Mouse (Mus musculus) midbrain, embryonic 15.5 days (tissue): ENCODE measurements around the gene Myh8. TPM values are rescaled to one million over a fixed set of nuclear protein-coding genes. Genes with fewer than 3 reads are reported as not detected.

Experiments used
- ATAC-seq: fragments of 200-750 bp; cut with Nextera tagmentation; replicated peaks from 2 replicates; pipeline ENCODE4 v1.8.0; 2017; ENCODE audit warnings: moderate TSS enrichment
- H3K27ac ChIP-seq: fragments of 300-500 bp; sonication (generic); 2 replicates; pipeline ENCODE4 v1.5.1; 2015; ENCODE audit warnings: mild to moderate bottlenecking, inconsistent platforms
- H3K27me3 ChIP-seq: fragments of 300-500 bp; sonication (generic); replicated peaks from 2 replicates; pipeline ENCODE4 v1.6.1; 2015; ENCODE audit warnings: inconsistent platforms
- H3K36me3 ChIP-seq: fragments of 300-500 bp; sonication (generic); replicated peaks from 2 replicates; pipeline ENCODE4 v1.6.1; 2015; ENCODE audit warnings: inconsistent platforms
- H3K4me1 ChIP-seq: fragments of 300-500 bp; sonication (generic); 2 replicates; pipeline ENCODE4 v1.6.1; 2015; ENCODE audit warnings: inconsistent platforms
- H3K4me2 ChIP-seq: fragments of 300-500 bp; sonication (generic); 2 replicates; pipeline ENCODE4 v1.6.1; 2015; ENCODE audit warnings: inconsistent platforms, mild to moderate bottlenecking, moderate library complexity
- H3K4me3 ChIP-seq: fragments of 300-500 bp; sonication (generic); 2 replicates; pipeline ENCODE4 v1.5.1; 2015; ENCODE audit warnings: mild to moderate bottlenecking, inconsistent platforms
- H3K9ac ChIP-seq: fragments of 300-500 bp; sonication (generic); 2 replicates; pipeline ENCODE4 v1.6.1; 2015; ENCODE audit warnings: mild to moderate bottlenecking, inconsistent platforms
- H3K9me3 ChIP-seq: fragments of 300-500 bp; sonication (generic); 2 replicates; pipeline ENCODE4 v1.6.1; 2016; ENCODE audit warnings: inconsistent platforms
- WGBS: fragments of 180-500 bp; shearing (Covaris S2); methylation state at CpG from one replicate; pipeline ENCODE4 v1.1.7; 2015; ENCODE audit warnings: mixed read lengths; 5-methylcytosine and 5-hydroxymethylcytosine counted together
- polyA plus RNA-seq: library from polyadenylated mRNA; unstranded; fragments of >200 nt; fragmentation: Nextera tagmentation; extraction: Ambion mirVana; gene quantifications from 2 replicates; pipeline ENCODE4 v1.2.1, GENCODE M21; 2015

Myh8 gene
- polyA plus RNA-seq: 0.89 and 1.8 TPM in 2 replicates

DNA sequence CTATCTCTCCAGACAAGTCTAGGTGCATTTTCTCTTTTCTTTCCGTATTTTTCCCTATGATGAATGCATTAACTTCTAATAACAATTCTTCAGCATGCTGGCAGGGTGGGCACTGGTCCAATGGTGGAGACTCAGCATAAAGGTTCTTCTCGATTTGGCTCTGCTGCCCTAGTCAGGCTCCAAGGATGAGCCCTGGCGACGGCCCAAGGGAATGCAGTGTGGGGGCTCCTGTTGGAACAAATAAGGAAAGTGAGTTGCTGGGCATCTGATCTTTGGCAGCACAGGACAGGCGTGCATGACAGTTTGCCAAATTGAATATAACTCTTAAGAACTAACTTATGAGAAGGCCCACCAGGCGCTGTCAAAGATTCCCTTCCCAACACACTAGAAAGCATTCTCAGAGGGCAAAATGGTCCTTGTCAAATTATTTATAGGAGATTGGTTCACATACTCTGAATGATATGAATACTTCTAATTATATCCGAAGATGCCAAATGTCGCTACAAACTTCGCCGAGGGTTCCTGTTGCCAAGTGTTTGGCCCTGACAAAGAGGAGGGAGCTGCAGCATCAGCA, at the start of gene Myh8:
Gene Myh8 (plus strand): TSS at position 524 of the 574 bp plus-strand sequence.
- Histone ChIP-seq H3K27ac (no peak within 1 kb of the TSS), H3K9ac (no peak within 1 kb of the TSS), H3K27me3 (no peaks in the 10 kb centered on the region), H3K9me3 (no peaks in the 10 kb centered on the region), H3K4me2 (no peak within 1 kb of the TSS), H3K36me3 (no peaks in the 10 kb centered on the region), H3K4me3 (no peak within 1 kb of the TSS), H3K4me1 (no peaks in the 10 kb centered on the region)
- 76% methylated on average over 10 of the region's 10 CpGs for WGBS
- no peak for ATAC-seq

DNA sequence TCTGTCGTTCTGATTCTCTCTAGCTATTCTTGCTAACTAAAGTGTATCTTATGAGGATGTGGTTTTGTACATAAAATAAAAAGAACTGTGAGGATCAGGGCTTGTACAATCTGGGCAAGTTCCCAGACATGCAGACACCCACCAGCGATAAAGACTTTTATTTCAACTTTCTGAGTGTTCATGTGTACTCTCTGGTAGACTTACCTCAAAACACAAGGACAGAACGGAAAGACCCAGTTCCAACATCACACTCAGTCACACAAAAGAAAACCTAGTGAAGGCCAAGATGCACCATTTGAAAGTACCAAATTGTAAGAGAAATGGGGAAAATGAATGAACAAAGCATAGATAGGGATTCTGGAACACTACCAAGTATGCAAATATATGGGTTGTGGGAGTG, 48.2 kb upstream of the Myh8 start:
- Histone ChIP-seq H3K9ac (no peak overlapping the region), H3K27me3 (no peaks in the 10 kb centered on the region), H3K27ac (no peak overlapping the region), H3K4me1 (no peaks in the 10 kb centered on the region), H3K36me3 (no peaks in the 10 kb centered on the region), H3K4me3 (no peak overlapping the region), H3K4me2 (no peak overlapping the region), H3K9me3 (no peaks in the 10 kb centered on the region)
- no peak for ATAC-seq
- WGBS: 88% methylated on average over 3 of the region's 3 CpGs

DNA sequence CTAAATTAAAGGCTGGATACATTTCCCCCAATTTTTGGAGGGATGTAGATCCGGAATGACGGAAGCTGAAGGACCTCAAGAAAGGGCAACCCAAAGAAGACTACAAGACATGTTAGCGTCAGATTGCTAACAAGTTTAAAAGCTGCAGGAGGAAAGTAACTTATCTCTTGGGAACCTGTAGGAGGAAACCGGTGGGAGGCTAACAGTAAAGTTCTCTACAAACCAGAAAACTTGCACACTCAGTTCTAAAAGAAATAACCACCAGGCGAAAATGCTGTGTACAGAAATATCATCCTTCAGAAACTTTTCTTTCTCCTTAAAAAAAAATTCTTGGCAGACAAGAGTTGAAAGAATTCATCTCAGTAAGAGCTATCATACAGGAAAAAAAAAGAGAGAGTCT, 47.8 kb upstream of the Myh8 start:
- 90% methylated on average over 5 of the region's 5 CpGs for WGBS
- Histone ChIP-seq H3K9ac (no peak overlapping the region), H3K9me3 (no peaks in the 10 kb centered on the region), H3K4me1 (no peaks in the 10 kb centered on the region), H3K36me3 (no peaks in the 10 kb centered on the region), H3K27ac (no peak overlapping the region), H3K4me2 (no peak overlapping the region), H3K4me3 (no peak overlapping the region), H3K27me3 (no peaks in the 10 kb centered on the region)
- ATAC-seq: no peak

DNA sequence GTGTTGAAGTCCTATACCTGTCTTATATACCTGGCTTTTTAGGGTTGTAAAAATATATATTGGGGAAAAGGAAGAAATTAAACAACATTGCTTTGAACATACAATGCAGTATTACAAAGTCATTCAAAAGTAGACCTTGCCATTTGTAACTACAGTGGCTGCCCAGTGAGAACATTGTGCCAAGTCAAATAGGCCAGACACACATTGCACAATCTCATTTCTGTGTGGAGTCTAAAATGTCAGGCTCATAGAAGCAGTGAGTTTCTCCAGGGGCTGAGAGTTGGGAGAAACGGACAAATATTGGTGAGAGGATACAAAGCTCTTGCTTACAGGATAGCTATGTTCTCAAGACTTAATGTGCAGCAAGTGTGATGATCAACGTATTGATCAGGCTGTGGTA, 47.0 kb upstream of the Myh8 start:
- ATAC-seq: no peak
- no peaks in the 10 kb centered on the region for H3K36me3 ChIP-seq
- H3K9ac ChIP-seq: no peak overlapping the region
- no peak overlapping the region for H3K27ac ChIP-seq
- H3K4me2 ChIP-seq: no peak overlapping the region
- WGBS: 88% methylated on average over 2 of the region's 2 CpGs
- H3K9me3 ChIP-seq: no peaks in the 10 kb centered on the region
- no peaks in the 10 kb centered on the region for H3K27me3 ChIP-seq
- H3K4me3 ChIP-seq: no peak overlapping the region
- no peaks in the 10 kb centered on the region for H3K4me1 ChIP-seq

DNA sequence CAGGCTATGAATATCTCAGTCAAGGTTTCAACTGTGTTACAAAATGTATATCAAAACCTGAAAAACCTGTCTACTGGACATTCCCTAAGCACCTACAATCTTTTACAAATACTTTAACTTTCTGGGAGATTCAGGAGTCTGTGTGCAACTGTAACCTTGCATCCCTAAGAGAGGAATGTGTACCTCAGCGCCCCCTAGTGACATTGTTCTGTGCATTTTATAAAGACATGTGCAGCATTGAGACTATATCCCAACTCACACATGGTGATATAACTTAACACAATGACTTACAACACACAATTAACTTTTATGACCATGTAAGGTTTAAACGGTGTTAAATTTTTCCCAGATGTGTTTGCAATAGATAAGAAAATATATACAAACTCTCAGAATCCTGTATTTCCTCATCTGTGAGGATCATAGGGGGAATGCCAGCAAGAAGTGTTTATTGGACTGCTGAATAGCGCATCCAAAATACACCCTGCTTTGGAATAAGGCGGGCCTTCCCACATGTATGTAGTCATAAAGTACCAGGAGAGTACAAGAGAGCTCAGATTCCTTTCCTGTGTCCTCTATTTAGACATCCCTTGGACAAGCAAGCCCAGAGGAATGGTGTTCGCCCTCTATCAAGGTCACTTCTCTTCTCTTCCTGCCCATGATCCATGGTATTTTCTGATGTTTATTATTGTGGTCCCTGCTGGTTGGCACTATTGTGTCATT, 41.1 kb upstream of the Myh8 start:
- no peak overlapping the region for H3K9ac ChIP-seq
- no peaks in the 10 kb centered on the region for H3K9me3 ChIP-seq
- H3K4me1 ChIP-seq: no peaks in the 10 kb centered on the region
- no peaks in the 10 kb centered on the region for H3K36me3 ChIP-seq
- no peaks in the 10 kb centered on the region for H3K27me3 ChIP-seq
- no peak overlapping the region for H3K4me3 ChIP-seq
- no peak overlapping the region for H3K4me2 ChIP-seq
- no peak overlapping the region for H3K27ac ChIP-seq
- 72% methylated on average over 5 of the region's 5 CpGs for WGBS
- no peak for ATAC-seq

DNA sequence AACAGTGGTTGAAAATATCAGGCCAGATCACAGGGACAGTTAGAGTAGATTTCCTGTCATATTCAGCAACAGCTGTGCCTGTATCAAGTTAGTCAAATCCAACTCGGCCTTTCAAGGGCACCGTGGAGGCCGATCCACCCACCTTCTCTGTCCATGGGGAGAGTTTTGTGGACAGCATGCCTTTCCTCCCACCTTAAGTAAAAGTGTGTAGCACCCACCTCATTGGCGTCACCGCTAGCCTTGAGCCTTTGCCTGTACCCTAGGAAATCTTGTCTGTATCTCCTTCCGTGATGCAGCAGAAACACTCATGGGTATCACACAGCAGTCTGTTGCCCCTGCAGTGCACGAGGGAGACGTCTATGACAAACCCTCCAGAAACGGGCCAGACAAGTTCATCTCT, 40.1 kb upstream of the Myh8 start:
- WGBS: 88% methylated on average over 9 of the region's 9 CpGs

DNA sequence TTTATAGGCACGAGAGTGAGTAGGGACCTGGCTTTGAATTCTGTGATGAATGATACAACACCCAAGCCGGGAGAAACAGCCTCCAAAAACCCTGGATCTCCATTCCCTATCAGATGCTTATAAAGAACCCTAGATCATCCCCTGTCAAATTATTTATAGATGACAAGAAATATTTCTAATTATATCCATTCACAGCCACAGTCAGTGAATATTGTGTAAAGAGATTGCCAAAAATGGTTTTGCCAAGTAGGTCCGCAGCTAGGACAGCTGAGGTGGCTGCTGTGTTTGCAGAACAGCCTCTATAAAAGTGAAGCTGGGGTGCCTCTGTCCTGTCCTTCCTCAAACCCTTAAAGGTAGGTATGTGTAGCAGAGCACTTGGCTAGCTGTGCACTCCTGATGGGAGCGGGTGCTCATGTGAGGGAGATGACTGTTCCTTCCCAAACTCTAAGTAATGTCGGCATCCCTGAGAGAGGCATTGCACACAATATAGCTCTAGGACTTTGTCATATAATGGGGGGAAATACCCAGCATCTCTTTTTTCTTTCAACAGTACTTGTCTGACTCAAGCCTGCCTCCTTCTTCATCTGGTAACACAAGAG, 39.3 kb upstream of the Myh8 start, which contains the start of gene Myh4:
Gene Myh4 (plus strand): TSS at position 549 of the 599 bp plus-strand sequence.
- no peak within 1 kb of the TSS for H3K27ac ChIP-seq

More for the DNA sequence above, 40.1 kb upstream of the Myh8 start:
- Histone ChIP-seq H3K4me2 (no peak overlapping the region), H3K4me3 (no peak overlapping the region), H3K9me3 (no peaks in the 10 kb centered on the region), H3K27ac (no peak overlapping the region), H3K36me3 (no peaks in the 10 kb centered on the region), H3K27me3 (no peaks in the 10 kb centered on the region), H3K4me1 (no peaks in the 10 kb centered on the region), H3K9ac (no peak overlapping the region)
- ATAC-seq: no peak

DNA sequence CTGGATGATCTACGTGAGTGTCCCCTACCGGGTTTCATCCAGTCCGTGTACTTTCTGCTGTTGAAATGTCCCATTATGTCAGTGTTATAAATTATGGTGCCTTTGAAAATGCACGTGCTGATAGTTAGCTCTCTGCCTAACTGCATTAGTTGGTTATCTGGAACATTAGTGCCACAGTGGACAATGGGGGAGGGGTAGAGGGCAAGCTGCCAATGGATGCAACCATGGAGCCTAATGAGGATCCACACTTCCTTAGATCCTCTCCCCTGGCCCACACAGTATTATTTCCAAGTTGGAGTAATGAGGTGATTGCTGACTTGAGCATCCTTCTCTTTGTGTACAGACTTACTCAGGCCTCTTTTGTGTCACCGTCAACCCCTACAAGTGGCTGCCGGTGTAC, 35.9 kb upstream of the Myh8 start:
- WGBS: 90% methylated on average over 6 of the region's 6 CpGs
- Histone ChIP-seq H3K27ac (no peak overlapping the region), H3K9ac (no peak overlapping the region), H3K4me3 (no peak overlapping the region), H3K27me3 (no peaks in the 10 kb centered on the region), H3K4me2 (no peak overlapping the region), H3K4me1 (no peaks in the 10 kb centered on the region), H3K9me3 (no peaks in the 10 kb centered on the region), H3K36me3 (no peaks in the 10 kb centered on the region)
- no peak for ATAC-seq

More for the DNA sequence above, 39.3 kb upstream of the Myh8 start, which contains the start of gene Myh4:
- no peak within 1 kb of the TSS for H3K9ac ChIP-seq
- no peaks in the 10 kb centered on the region for H3K9me3 ChIP-seq
- 78% methylated on average over 5 of the region's 5 CpGs for WGBS
- no peak within 1 kb of the TSS for H3K4me2 ChIP-seq
- ATAC-seq: no peak
- no peaks in the 10 kb centered on the region for H3K36me3 ChIP-seq
- H3K27me3 ChIP-seq: no peaks in the 10 kb centered on the region
- H3K4me1 ChIP-seq: no peaks in the 10 kb centered on the region
- no peak within 1 kb of the TSS for H3K4me3 ChIP-seq

DNA sequence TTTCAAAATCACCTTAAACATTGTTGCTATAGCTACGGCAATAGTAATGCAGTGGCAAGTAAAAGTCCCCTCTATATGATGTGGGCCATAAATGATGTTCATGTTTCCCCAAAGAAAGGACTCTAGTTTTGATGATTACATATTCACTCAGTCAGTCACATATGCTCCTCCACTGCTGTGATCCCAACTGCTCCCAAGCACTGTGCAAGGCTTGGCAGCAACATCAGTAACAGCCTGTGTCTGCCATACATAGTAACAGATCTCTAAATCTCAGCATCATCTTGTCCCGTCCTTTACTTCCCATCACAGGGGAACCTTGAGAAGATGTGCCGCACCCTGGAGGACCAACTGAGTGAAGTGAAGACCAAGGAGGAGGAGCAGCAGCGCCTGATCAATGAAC, 23.2 kb upstream of the Myh8 start:
- WGBS: 92% methylated on average over 4 of the region's 4 CpGs
- no peaks in the 10 kb centered on the region for H3K27me3 ChIP-seq
- H3K4me1 ChIP-seq: no peaks in the 10 kb centered on the region
- no peaks in the 10 kb centered on the region for H3K9me3 ChIP-seq
- H3K27ac ChIP-seq: no peak overlapping the region
- H3K4me3 ChIP-seq: no peak overlapping the region
- ATAC-seq: no peak
- H3K9ac ChIP-seq: no peak overlapping the region
- H3K4me2 ChIP-seq: no peak overlapping the region
- H3K36me3 ChIP-seq: no peaks in the 10 kb centered on the region

DNA sequence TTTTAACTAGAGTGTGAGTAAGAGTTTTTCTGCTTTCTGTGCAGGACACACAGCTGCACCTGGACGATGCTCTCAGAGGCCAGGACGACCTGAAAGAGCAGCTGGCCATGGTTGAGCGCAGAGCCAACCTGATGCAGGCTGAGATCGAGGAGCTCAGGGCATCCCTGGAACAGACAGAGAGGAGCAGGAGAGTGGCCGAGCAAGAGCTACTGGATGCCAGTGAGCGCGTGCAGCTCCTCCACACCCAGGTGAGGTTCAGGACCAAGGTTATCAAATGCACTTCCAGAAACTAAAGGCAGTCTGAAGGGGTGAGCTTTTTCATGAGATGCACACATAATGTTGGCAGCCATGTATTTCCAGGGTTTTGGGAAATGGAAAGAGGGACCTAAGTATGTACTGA, 19.9 kb upstream of the Myh8 start:
- ATAC-seq: no peak
- 90% methylated on average over 7 of the region's 7 CpGs for WGBS
- H3K4me3 ChIP-seq: no peak overlapping the region

DNA sequence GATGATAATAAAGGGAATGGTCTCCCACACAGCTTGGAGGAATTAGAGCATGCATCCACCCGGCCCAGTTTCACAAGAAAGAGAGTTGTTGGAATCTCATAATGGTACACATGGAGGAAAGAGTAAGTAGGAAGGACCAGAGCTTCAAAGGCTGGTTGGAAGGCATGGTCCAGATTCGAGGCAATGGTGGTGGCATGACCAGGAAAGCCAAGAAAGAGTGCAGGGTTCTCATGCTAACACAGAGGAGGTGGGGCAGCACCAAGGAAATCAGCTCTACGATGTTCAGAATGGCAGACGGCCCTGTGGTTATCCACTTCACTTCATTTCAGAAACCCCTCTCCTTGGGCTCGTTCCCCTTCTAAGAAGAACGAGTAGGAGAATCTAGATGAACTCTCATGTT, 16.0 kb upstream of the Myh8 start:
- 87% methylated on average over 6 of the region's 6 CpGs for WGBS

More for the DNA sequence above, 19.9 kb upstream of the Myh8 start:
- H3K27ac ChIP-seq: no peak overlapping the region
- H3K4me1 ChIP-seq: no peaks in the 10 kb centered on the region
- H3K36me3 ChIP-seq: no peaks in the 10 kb centered on the region
- H3K27me3 ChIP-seq: no peaks in the 10 kb centered on the region
- no peak overlapping the region for H3K9ac ChIP-seq
- H3K4me2 ChIP-seq: no peak overlapping the region
- no peaks in the 10 kb centered on the region for H3K9me3 ChIP-seq

DNA sequence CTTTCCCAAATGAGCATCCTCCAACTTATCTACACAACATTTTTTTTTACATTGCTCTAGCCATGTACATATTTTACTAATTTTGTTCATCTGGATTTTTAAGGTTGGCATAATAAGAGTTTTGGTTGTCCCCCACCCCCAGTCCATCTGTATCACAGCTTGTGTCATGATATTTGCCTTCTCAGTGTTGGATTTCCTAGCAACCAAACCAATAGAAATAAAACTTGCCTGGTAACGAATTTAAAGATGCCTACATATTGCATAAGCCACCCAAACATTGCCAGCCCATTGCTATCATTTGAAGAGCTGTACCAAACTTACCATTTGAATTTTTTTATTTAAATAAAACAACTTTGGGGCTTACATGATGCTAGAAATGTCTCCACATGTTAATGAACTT, 16.5 kb downstream of the Myh8 start:
- H3K4me1 ChIP-seq: no peaks in the 10 kb centered on the region
- no peaks in the 10 kb centered on the region for H3K36me3 ChIP-seq
- no peak for ATAC-seq
- H3K27ac ChIP-seq: no peak overlapping the region
- no peak overlapping the region for H3K4me2 ChIP-seq
- H3K9me3 ChIP-seq: no peaks in the 10 kb centered on the region
- H3K9ac ChIP-seq: no peak overlapping the region
- H3K4me3 ChIP-seq: no peak overlapping the region
- 87% methylated on average over 1 of the region's 1 CpGs for WGBS
- H3K27me3 ChIP-seq: no peaks in the 10 kb centered on the region

More for the DNA sequence above, 16.0 kb upstream of the Myh8 start:
- Histone ChIP-seq H3K27me3 (no peaks in the 10 kb centered on the region), H3K4me2 (no peak overlapping the region), H3K4me3 (no peak overlapping the region), H3K9ac (no peak overlapping the region), H3K4me1 (no peaks in the 10 kb centered on the region), H3K9me3 (no peaks in the 10 kb centered on the region), H3K27ac (no peak overlapping the region), H3K36me3 (no peaks in the 10 kb centered on the region)
- no peak for ATAC-seq
